Mouse (Mus musculus) central nervous system, embryonic 18 days (tissue): ENCODE data around the gene Tmem79. TPM values are rescaled to one million over a fixed set of nuclear protein-coding genes. Genes with fewer than 3 reads are reported as not detected.

Source experiments
- polyA plus RNA-seq: library from polyadenylated mRNA; depleted of rRNA; stranded (reverse); fragments of >200 nt; gene quantifications from 2 replicates; pipeline ENCODE4 v1.2.3, GENCODE M21; 2012; rRNA removed

The Tmem79 gene
- 0.82 and 0.94 TPM in 2 replicates for polyA plus RNA-seq

GRCm38 (mm10) chr3:88336058-88337013 is at the start of gene Tmem79, which contains the start of gene Smg5:
Gene Tmem79, minus strand, starts transcription at chr3:88336148.
Gene Smg5, plus strand, starts transcription at chr3:88336260.

DNA sequence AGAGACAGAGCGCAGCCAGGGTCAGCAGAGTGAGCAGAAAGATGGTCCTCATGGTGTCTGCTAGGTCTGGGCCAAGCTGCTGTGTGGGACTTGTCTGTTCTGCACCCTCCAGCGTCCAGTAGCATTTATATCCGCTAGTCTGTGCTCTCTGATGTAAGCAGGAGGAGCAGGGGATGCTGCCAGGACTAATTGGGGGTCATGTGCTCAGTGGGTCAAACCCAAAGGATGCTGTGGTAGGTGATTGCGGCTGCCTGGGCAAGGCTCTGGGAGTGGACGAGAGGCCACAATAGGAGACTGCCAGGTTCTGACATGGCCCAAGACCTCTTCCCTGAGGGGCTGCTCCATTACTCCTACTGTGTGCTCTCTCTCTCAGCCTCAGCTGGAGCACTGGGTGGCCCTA is 48.4 kb upstream of the Tmem79 start, which contains the start of gene Bglap:
Bglap (minus strand) TSS at position 101 of the 400 bp plus-strand sequence.

DNA sequence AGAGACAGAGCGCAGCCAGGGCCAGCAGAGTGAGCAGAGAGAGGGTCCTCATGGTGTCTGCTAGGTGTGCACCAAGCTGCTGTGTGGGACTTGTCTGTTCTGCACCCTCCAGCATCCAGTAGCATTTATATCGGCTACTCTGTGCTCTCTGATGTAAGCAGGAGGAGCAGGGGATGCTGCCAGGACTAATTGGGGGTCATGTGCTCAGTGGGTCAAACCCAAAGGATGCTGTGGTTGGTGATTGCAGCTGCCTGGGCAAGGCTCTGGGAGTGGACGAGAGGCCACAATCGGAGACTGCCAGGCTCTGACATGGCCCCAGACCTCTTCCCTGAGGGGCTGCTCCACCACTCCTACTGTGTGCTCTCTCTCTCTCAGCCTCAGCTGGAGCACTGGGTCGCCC is 42.7 kb upstream of the Tmem79 start, which contains the start of gene Bglap2:
Bglap2 (minus strand) TSS at position 101 of the 400 bp plus-strand sequence.

DNA sequence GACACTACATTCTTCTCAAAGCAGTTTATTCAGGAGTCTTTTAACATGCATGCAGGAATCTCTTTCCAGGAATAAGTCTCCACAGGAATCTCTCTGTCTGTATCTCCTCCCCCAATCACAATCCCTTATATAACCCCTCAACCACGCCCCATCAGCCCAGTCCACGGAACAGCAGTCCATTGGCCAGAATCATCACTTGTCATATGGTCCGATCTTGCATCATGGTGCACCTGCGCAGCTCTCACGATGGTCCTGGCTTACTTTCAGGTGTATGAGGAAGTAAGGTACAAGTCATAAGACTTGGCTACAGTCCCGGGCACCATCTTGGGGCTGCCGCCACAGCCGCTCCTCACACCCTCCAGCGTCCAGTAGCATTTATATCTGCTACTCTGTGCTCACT is 36.7 kb upstream of the Tmem79 start, which contains the start of gene Bglap3:
Bglap3 (minus strand) TSS at position 101 of the 400 bp plus-strand sequence.

GRCm38 (mm10) chr3:88364337-88364736 is 28.4 kb upstream of the Tmem79 start, which contains the start of gene Paqr6:
Gene Paqr6, plus strand, starts transcription at chr3:88364584.

GRCm38 (mm10) chr3:88324951-88325405 is 11.0 kb downstream of the Tmem79 start, which contains the start of gene Glmp:
Gene Glmp, plus strand, starts transcription at chr3:88325023.

DNA sequence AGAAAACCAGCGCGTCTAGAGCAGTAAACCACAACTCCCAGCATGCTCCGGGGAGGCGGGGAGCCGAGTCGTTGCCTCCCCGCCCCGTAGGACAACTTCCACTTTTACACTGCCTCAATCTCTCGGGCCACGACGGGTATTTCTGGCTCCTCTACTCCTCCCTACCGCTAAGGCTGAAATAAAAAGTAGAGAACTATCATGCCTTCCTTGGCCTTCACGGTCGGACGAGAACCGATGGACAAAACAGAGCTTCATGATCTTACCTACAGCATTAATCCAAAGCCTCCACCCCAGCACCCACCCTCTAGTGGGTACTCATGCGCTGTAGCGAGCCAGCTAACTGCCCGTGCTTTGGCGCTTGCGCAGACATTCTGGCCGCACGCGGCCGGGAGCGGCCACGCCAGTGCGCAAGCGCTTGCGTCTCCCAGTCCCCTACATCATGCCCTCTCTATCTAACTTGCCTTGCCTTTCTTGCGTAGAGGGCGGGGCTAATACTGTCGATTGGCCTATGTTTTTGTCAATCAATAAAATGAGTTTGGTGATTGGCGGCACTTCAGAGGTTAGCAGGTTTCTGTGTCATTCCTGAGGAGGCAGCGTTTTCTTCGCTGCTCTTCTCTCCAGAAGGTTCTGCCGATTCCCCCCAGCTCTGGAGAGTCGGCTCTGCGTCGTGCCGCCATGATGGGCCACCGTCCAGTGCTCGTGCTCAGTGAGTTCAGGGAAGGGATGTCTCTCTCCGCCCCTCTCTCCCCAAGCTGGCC is 39.2 kb downstream of the Tmem79 start, which contains the start of the genes Tsacc and Cct3:
Tsacc (minus strand) TSS at position 439 of the 758 bp plus-strand sequence.
Cct3 (plus strand) TSS at position 556 of the 758 bp plus-strand sequence.

DNA sequence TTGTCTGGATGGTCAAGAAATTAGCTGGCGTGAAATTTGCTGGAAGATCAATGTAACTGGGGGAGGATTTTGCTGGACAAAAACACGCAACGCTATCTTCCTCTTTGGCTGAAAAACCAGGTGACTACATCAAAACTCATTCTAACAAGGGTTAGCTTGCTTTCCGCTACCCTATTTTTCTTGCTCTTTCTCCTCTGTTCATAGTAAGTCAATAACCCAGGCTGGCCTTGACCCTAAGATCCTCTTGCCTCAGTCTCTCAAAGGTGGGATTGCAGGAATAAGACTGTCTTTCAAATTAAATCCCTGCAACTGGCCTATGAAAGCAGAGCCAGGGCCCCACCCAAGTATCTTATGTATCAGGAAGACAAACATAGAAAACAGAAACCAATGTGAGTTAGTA is 48.8 kb downstream of the Tmem79 start, which contains the start of gene Gm38392:
Gm38392 (minus strand) TSS at position 101 of the 400 bp plus-strand sequence.

Other genes with a start within 250 kb of the Tmem79 start
- 45.6 and 57.2 TPM in 2 replicates for gene Mef2d, start 193.8 kb downstream of the Tmem79 start, polyA plus RNA-seq
- 0.06 and 0.17 TPM in 2 replicates for gene Rhbg, start 81.4 kb downstream of the Tmem79 start, polyA plus RNA-seq
- 0.14 TPM in 1 of 2 replicates, not detected in the other for gene Gm38392, start 48.9 kb downstream of the Tmem79 start, polyA plus RNA-seq
- 4.0 and 6.2 TPM in 2 replicates for gene Tsacc, start 39.1 kb downstream of the Tmem79 start, polyA plus RNA-seq
- gene Cct3, start 39.0 kb downstream of the Tmem79 start, polyA plus RNA-seq = 313 and 317 TPM in 2 replicates
- 54.1 and 56.2 TPM in 2 replicates for gene Glmp, start 11.1 kb downstream of the Tmem79 start, polyA plus RNA-seq
- gene Smg5, start 112 bp upstream of the Tmem79 start, polyA plus RNA-seq = 90.2 and 90.7 TPM in 2 replicates
- gene Paqr6, start 28.4 kb upstream of the Tmem79 start, polyA plus RNA-seq = 3.1 and 3.4 TPM in 2 replicates
- gene Bglap3, start 36.6 kb upstream of the Tmem79 start, polyA plus RNA-seq = 0.09 and 0.15 TPM in 2 replicates
- 1.0 and 7.1 TPM in 2 replicates for gene Bglap2, start 42.6 kb upstream of the Tmem79 start, polyA plus RNA-seq
- 0.56 and 7.4 TPM in 2 replicates for gene Bglap, start 48.3 kb upstream of the Tmem79 start, polyA plus RNA-seq
- 21.8 and 23.7 TPM in 2 replicates for gene Pmf1, start 74.2 kb upstream of the Tmem79 start, polyA plus RNA-seq
- gene Slc25a44, start 89.0 kb upstream of the Tmem79 start, polyA plus RNA-seq = 41.3 and 42.5 TPM in 2 replicates
- gene Sema4a, start 125.0 kb upstream of the Tmem79 start, polyA plus RNA-seq = 54.7 and 57.7 TPM in 2 replicates
- 40.9 and 46.3 TPM in 2 replicates for gene Lmna, start 173.8 kb upstream of the Tmem79 start, polyA plus RNA-seq
- gene Mex3a, start 196.2 kb upstream of the Tmem79 start, polyA plus RNA-seq = 54.4 and 59.6 TPM in 2 replicates
- gene Rab25, start 212.2 kb upstream of the Tmem79 start, polyA plus RNA-seq = 0.27 and 0.47 TPM in 2 replicates
- gene Lamtor2, start 216.9 kb upstream of the Tmem79 start, polyA plus RNA-seq = 149 and 155 TPM in 2 replicates
- 89.7 and 95.0 TPM in 2 replicates for gene Ubqln4, start 217.6 kb upstream of the Tmem79 start, polyA plus RNA-seq
- 175 and 179 TPM in 2 replicates for gene Ssr2, start 239.7 kb upstream of the Tmem79 start, polyA plus RNA-seq